Mouse (Mus musculus) MEL-GATA-1-ER (cell line): Measurements from ENCODE around the gene Prcd.
"Not testable (repeated sequence)": the region's sequence is repeated elsewhere in the genome, so short reads cannot be mapped to it uniquely, and the experiment has no call there.

Experiments
- DNase-seq: peaks from one replicate; pipeline ENCODE4 v3.0.0-alpha.2; 2012; ENCODE audit warnings: low read depth; ENCODE audit errors: extremely low read depth

The Prcd gene

GRCm38 (mm10) chr11:116648213-116648921 is 5.0 kb upstream of the Prcd start:
- DNase-seq, result no peak

GRCm38 (mm10) chr11:116648976-116649375 is 4.4 kb upstream of the Prcd start:
- no peak for DNase-seq

GRCm38 (mm10) chr11:116649711-116650337 is 3.5 kb upstream of the Prcd start:
- DNase-seq, result no peak

GRCm38 (mm10) chr11:116650811-116651210 is 2.5 kb upstream of the Prcd start:
- DNase-seq, result no peak

GRCm38 (mm10) chr11:116651339-116651738 is 2.0 kb upstream of the Prcd start:
- DNase-seq, result no peak

- DNase-seq, result no peak
These were observed 820 bp upstream of the Prcd start for GRCm38 (mm10) chr11:116652330-116653098.

GRCm38 (mm10) chr11:116653709-116654221 is 431 bp downstream of the Prcd start:
- no peak for DNase-seq

GRCm38 (mm10) chr11:116654255-116654821 is 1.0 kb downstream of the Prcd start, which contains the start of gene Cygb:
Gene Cygb (minus strand): TSS chr11:116654313.
- DNase-seq, result no peak

- no peak for DNase-seq
These were observed 3.2 kb downstream of the Prcd start for GRCm38 (mm10) chr11:116656348-116657191.

GRCm38 (mm10) chr11:116657311-116658223 is 4.2 kb downstream of the Prcd start:
- DNase-seq, result peak; percentile 97

GRCm38 (mm10) chr11:116658238-116658637 is 4.9 kb downstream of the Prcd start:
- peak; percentile 55 for DNase-seq

- DNase-seq, result no peak
These were observed 5.8 kb downstream of the Prcd start for GRCm38 (mm10) chr11:116659027-116659621.

GRCm38 (mm10) chr11:116660181-116660580 is 6.8 kb downstream of the Prcd start:
- DNase-seq, result no peak

GRCm38 (mm10) chr11:116661291-116661947 is 8.1 kb downstream of the Prcd start:
- DNase-seq, result no peak

- no peak for DNase-seq
These were observed 8.6 kb downstream of the Prcd start for GRCm38 (mm10) chr11:116661948-116662377.

GRCm38 (mm10) chr11:116665289-116665688 is 12.0 kb downstream of the Prcd start:
- no peak for DNase-seq

GRCm38 (mm10) chr11:116666566-116666965 is 13.2 kb downstream of the Prcd start:
- DNase-seq, result no peak

GRCm38 (mm10) chr11:116667012-116667411 is 13.7 kb downstream of the Prcd start:
- not testable (repeated sequence) for DNase-seq

GRCm38 (mm10) chr11:116667930-116668329 is 14.6 kb downstream of the Prcd start:
- no peak for DNase-seq
